Mouse (Mus musculus) left cerebral cortex, adult 2 months (tissue): ENCODE measurements at regions not wholly inside any gene's neighbourhood (a gene's known extent, or its start where the extent isn't known, plus 50 kb on each side); places are given as distances from the start of the nearest gene placed in this dataset.

Experiments used
- DNase-seq, 2 experiments: peaks; one replicate each; pipeline ENCODE4 v3.0.0; 2021 to 2022; ENCODE audit warnings: low spot score in 2 of 2, mixed read lengths in 1 of 2; ENCODE audit errors: extremely low spot score in 1 of 2
- H3K27ac ChIP-seq: fragments of 200-600 bp; 2 replicates; pipeline ENCODE4 v1.8.1; 2022
- H3K4me3 ChIP-seq: fragments of 200-600 bp; 2 replicates; pipeline ENCODE4 v1.8.1; 2022
- CTCF ChIP-seq: fragments of 200-600 bp; IDR thresholded peaks from 2 replicates; pipeline ENCODE4 v1.8.1; 2022; ENCODE audit warnings: antibody characterized with exemption, mild to moderate bottlenecking, moderate library complexity
- intact Hi-C: fragments of 180-260 bp; cut with DNase I; formaldehyde crosslinking; loops from one replicate; pipeline ENCODE4 v1.15.1; 2025

DNA sequence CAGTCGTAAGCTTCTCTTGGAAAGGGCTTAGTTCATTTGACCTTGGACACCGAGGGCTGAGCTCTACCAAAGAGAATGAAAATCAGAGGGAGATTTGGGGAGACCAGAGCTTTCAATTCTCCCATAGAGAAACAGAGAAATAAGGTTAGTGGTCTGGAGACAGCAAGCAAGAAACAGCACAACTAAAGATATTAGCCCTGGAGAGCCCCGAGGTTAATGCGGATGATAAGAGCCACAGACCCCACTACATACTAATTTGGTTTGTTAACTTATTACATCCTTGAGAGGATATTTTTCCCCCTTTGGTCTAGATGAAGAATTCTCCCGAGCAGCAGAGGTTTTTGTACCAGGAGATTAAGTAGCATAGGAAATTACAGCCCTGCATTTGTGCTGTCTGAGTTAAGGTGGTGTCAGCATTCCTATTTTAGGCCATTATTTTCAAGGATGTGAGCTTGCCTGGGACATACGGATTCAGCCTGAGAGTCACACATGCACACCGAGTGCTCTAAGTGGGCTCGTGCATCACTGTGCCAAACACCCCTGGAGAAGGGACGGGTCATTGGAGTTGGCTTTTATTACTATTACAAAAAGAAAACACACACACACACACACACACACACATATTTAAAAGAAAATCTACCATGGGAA, 147.4 kb upstream of the C9orf72 start:
- Histone ChIP-seq H3K4me3 (0 out of 2 replicates have a peak overlapping the region, but pooled peaks have one; percentile 0), H3K27ac (no peak overlapping the region)
- no peak for DNase-seq
- TF ChIP-seq CTCF, result no peak
- intact Hi-C loops, result loop anchor here (10.0 kb wide), 1 partner anchor 1581 kb away; the partner anchor contains the start of gene Lingo2

DNA sequence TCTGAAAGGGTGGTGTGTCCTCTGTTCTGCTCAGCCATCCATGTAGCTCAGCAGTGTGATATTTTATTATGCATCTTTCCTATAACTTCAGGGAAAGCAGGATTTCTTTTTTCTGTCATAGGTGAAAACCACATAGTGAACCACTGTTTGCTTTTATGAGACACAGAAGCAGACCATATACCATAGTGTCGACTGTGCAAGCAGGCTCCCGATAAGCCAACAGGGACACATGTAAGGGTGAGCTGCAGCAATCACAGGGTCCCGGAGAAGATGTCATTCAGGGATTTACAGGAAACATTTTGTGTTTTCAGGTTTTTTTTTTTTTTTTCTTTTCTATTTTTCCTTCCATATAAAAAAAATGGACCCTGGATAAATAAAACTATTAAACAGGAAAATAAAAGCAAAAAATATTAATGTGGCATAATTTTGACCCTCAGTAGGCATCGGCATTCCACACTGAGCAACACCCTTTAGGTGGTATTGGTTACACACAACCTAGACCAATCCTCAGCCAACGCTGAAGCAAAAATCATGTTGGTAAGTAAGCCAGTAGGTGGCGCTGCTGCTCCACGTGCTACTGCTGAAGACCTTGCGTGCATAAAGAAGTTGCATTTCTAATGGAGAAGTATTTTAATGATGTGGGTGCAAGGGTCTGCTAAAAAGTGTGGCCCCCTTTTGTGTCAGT, 146.7 kb upstream of the C9orf72 start:
- intact Hi-C loops, result loop anchor here (10.0 kb wide), 1 partner anchor 1582 kb away; the partner anchor contains the start of gene Lingo2
- Histone ChIP-seq H3K27ac (no peak overlapping the region), H3K4me3 (0 out of 2 replicates have a peak overlapping the region, but pooled peaks have one; percentile 0)
- DNase-seq, result peak; percentile 77 to 83
- TF ChIP-seq CTCF, result peak; percentile 98

DNA sequence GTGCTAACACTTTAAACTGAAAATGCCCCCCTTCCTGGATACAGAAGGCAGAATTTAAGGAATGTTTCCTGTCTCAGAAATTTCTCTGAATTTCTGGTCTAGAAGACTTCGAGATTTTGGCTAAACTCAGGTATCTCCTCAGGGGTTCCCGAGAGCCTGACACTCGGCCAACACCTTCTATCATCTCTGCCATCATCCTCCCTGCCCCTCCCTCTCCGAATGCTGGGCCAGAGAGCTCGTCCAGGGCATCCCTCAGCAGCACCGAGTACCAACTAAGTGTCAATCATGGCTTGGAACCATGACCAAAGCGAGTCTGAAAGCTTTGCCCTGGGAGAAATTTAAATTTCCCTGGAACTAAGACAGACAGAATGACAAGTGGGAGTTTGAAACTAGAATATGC, 138.2 kb upstream of the C9orf72 start:
- H3K27ac ChIP-seq, result no peak overlapping the region
- no peak for DNase-seq
- intact Hi-C loops, result no loop called here
- no peak for TF ChIP-seq CTCF
- no peak overlapping the region for H3K4me3 ChIP-seq

DNA sequence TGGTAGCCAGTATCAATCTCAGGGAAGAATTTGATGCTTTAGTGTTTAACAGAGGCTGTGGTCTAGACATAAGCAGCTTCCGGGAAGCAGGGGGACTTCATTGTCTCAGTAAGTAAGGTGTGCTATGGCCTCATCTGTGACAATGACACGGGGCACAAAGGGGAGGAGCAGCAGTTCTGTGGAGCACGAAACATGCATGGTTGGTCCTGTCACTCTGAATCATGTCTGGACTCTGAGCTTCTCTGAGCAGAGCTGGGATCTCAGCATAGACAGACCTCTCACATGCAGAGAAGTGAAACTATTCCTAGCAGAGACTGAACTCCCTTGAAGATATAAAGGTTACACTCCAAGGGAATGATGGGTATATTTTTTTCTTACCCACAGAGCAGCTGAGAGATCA, 136.2 kb upstream of the C9orf72 start:
- Histone ChIP-seq H3K4me3 (no peak overlapping the region), H3K27ac (no peak overlapping the region)
- DNase-seq, result no peak
- intact Hi-C loops, result no loop called here
- TF ChIP-seq CTCF, result no peak

DNA sequence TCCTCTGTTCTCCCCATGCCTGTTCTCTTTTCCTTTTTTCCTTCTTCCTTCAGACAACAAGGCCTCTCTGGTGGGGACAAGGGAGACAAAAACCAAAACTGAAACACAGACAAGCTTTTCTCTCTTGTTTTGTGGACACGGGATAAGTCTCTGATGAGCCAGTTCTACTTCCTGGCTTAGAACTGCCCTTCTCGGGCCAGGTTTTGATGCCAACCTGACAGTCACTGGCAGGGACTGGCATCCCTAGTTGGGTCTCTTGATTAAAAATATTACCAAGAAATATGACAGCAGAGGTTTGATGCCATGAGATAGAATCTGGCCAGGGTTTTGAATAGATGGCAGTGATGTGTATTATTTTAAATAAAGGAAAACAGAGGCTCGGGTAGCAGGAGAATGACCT, 133.4 kb upstream of the C9orf72 start:
- no peak overlapping the region for H3K4me3 ChIP-seq
- DNase-seq, result no peak
- H3K27ac ChIP-seq, result no peak overlapping the region
- no peak for TF ChIP-seq CTCF
- intact Hi-C loops, result loop anchor here (10.0 kb wide), 1 partner anchor 405 kb away; no protein-coding TSS in a partner anchor

DNA sequence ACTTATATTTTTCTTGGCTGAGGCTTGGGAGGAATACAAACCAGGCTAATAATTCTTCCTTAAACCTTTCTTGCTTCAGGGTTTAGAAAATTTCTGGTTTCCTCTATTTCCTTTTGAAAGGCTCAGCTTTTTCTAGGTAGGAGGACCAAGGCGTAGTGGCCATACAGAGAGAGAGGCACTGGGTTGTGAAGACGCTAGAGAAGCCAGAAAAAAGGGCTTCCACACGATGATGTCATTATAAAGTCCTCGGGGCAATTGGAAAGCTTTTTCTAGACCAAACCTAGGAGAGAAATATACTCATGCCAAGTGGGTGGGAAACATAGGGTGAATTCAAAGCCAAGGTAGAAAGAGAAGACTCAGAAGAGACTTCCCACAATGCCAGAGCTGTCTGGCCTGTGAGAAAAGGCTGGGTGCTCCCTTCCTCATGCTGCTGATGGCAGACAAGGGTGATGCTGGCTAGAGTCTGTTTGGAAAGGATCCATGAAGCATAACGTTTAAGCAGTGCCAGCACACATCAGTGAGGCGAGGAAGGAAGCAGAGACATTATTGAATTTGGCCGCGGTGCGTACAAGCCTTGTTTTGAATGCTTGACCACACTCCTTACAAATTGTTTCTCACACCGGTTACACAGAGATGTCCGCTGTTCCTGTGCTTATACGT, 131.1 kb upstream of the C9orf72 start:
- H3K4me3 ChIP-seq, result no peak overlapping the region
- no peak overlapping the region for H3K27ac ChIP-seq
- intact Hi-C loops, result loop anchor here (10.0 kb wide), 1 partner anchor 402 kb away; no protein-coding TSS in a partner anchor
- no peak for TF ChIP-seq CTCF
- DNase-seq, result no peak

DNA sequence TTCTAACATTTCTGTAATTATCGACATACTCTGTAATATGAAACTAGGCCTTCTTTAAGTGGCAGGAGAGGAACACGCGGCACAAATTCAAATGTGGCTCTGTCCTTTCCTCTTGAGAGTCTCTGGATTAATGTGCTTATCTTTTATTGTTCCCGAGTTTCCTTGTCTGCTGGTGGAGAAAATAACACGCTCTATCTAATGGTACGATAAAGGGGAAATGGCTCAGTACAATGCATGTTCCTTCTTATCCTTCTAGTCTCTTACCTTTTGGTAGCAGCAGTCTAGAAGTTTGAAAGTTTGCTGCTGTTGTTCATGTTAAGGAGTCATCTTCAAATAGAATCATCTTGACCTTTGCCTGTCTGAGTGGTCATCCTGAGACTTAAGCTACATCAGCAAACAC, 130.1 kb upstream of the C9orf72 start:
- Histone ChIP-seq H3K4me3 (no peak overlapping the region), H3K27ac (no peak overlapping the region)
- no peak for DNase-seq
- TF ChIP-seq CTCF, result no peak
- intact Hi-C loops, result loop anchor here (10.0 kb wide), 1 partner anchor 401 kb away; no protein-coding TSS in a partner anchor

DNA sequence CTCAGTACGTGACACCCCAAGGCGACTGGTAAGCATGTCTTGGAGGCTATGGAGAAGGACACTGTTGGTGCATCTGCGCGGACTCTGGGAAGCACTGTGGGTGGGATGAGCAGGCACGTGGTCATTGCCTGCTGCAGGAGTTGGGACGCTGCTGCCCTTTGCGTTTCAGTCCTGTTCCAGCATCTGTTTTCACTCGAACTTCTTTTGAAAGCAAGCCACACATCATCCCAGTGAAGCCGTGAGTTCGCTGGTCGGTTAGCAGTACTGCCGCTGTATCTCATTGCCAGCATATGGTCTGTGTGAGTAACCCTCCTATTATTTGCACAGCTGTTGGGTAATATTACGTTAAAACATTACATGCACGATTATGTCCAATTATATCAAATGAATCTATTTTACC, 128.1 kb upstream of the C9orf72 start:
- TF ChIP-seq CTCF, result no peak
- Histone ChIP-seq H3K4me3 (no peak overlapping the region), H3K27ac (no peak overlapping the region)
- intact Hi-C loops, result loop anchor here (10.0 kb wide), 1 partner anchor 399 kb away; no protein-coding TSS in a partner anchor
- no peak for DNase-seq

DNA sequence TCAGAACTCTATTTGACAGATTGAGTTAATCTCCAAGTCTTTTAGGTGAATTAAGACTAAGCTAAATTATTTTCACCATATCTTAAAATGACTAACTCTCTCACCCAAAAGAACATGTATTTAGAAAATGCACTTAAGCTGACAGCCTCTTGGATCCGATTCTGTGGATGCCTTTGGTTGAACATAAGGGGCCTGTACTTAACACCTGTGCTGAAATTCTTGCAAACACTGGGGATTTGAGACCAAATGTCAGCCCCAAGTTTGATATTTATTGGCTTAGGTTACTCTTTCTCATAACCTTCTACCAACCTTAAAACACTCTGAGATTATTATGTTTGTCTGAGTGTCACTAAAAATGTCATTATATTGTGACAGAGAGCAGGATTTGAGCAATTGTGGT, 126.6 kb upstream of the C9orf72 start:
- TF ChIP-seq CTCF, result no peak
- Histone ChIP-seq H3K4me3 (no peak overlapping the region), H3K27ac (no peak overlapping the region)
- intact Hi-C loops, result loop anchor here (10.0 kb wide), 1 partner anchor 398 kb away; no protein-coding TSS in a partner anchor
- DNase-seq, result no peak

DNA sequence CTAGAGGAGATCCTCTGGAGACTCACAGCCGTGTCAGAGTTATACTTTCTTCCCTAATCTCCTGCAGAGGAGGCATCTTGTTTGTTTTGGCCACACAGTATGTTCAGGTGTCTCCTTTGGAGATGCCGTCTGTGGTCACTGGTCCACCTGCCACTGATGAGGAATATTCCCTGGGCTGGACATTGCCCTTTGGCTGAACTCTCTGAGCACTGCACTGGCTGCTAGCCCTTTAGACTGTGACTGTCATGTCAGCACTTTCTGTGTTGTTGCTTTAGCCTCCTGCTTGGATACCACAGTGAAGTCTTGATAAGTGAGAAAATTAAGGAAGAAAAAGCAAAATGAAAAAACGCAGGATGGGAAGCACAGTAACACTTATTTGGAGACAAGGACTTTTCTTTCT, 124.5 kb upstream of the C9orf72 start:
- TF ChIP-seq CTCF, result no peak
- Histone ChIP-seq H3K4me3 (no peak overlapping the region), H3K27ac (no peak overlapping the region)
- intact Hi-C loops, result loop anchor here (10.0 kb wide), 1 partner anchor 396 kb away; no protein-coding TSS in a partner anchor
- no peak for DNase-seq

DNA sequence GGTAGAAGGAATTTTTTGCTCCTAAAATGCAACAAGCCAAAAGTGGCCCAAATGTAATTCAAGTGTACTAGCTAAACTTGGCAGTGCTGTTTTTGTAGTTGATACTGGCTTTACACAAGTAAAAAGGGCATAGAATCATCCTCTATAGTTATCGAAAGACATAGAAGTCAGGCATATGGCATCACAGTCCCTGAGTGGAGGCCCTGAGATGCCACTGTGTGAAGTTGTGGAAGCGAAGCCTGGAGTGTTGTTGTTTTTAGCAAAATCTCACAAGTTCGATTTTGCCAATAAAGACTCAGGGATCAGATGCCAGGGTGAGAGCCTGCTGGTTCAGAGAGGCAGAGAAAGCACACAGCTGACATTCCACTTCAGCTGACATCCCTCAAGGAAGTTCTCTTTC, 121.6 kb upstream of the C9orf72 start:
- no peak for TF ChIP-seq CTCF
- intact Hi-C loops, result no loop called here
- Histone ChIP-seq H3K4me3 (no peak overlapping the region), H3K27ac (no peak overlapping the region)
- no peak for DNase-seq

DNA sequence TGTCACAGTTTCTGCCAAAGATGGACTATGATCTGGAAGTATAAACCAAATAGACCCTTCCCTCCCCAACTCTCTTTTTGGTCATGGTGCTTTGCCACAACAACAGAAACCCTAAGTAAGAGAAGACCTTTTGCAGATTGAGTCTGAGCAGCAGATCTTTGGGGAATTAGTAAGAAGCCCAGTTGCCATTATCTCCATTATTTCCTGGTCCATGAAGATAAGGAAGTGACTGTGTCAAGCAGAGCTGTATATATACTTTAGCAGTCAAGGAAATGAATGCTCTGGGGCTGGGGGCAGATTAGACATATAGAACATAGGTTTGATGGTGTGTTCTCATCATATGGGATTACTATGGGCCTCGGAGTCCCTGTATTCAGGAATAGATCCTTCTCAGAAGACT, 117.8 kb upstream of the C9orf72 start:
- no peak for DNase-seq
- H3K27ac ChIP-seq, result no peak overlapping the region
- no peak for TF ChIP-seq CTCF
- no peak overlapping the region for H3K4me3 ChIP-seq
- intact Hi-C loops, result no loop called here
